Comparison of ENCODE assay signal across 10 mouse cellular contexts in the genomic region with DNA sequence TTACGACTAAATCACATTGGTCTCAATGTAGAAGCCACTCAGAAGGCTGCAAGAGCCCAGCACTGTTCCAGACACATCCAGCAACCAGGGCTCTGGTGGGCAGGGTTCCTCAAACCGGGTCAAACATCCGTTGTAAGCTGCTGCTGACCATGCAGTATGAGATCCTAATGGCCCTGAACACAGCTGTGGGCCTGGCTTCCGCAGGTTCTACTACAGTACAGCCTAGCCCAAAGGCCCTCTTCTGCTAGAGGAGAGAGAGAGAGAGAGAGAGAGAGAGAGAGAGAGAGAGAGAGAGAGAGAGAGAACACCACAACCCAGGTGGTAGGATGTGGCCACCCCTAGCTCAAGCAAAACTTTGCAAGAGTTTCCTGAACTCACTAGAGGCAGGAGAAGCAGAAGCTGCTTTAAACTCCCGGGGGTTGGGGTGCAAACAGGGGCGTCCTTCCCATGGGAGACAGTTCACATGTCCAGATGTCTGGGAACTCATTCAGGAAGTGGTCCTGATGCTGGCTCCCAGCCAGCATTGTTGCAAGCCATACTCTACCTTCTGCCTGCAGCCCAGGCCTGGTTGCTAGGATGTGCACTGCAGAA. TPM values are rescaled to one million over a fixed set of nuclear protein-coding genes. Genes with fewer than 3 reads are reported as not detected.
DNase-seq lines count a peak whose midpoint lies in the region; ATAC-seq lines count a peak whose summit lies in the region.
"Had no signal": no experiment of that assay in that cellular context is flagged by ENCODE, and none has a peak within 500 bp of the region (broad histone marks: within the 10 kb centered on the region; RNA-seq: fewer than 3 reads in every experiment).

No protein-coding gene starts in this region.

- no peak overlapping the region for H3K4me3 ChIP-seq in heart, embryonic 11.5 days (ENCODE audit: low read depth, low read length)
- H3K4me3 ChIP-seq: hindbrain, embryonic 15.5 days had no signal

- H3K27ac ChIP-seq in heart, embryonic 11.5 days (ENCODE audit: low read depth, low read length), result no peak overlapping the region
- H3K27ac ChIP-seq: hindbrain, embryonic 15.5 days had no signal

- H3K4me1 ChIP-seq in heart, embryonic 11.5 days (ENCODE audit: control insufficient read depth, insufficient read depth, low read length), result peaks cover 4% of the 10 kb centered on the region; the same call in 1 of the 2 replicates
- H3K4me1 ChIP-seq: hindbrain, embryonic 15.5 days had no signal

- H3K36me3 ChIP-seq in heart, embryonic 11.5 days (ENCODE audit: control insufficient read depth, insufficient read depth, low read length), result no peaks in the 10 kb centered on the region
- H3K36me3 ChIP-seq: hindbrain, embryonic 15.5 days had no signal

- no peak overlapping the region for H3K9ac ChIP-seq in heart, embryonic 11.5 days (ENCODE audit: low read depth, low read length)
- H3K9ac ChIP-seq: hindbrain, embryonic 15.5 days had no signal

- DNase-seq in heart, adult 18-20 months, result peak; percentile 25 to 67
- DNase-seq in spleen, postnatal 36 days (ENCODE audit: low spot score in 2 of 2), result peak; percentile 57 to 70
- DNase-seq in spleen, adult 12 weeks (ENCODE audit: low spot score), result no peak
- DNase-seq in lung, postnatal 4 days, result peak; percentile 20 to 52
- no peak for DNase-seq in cerebellum, postnatal 25 days
- no peak for DNase-seq in urinary bladder, postnatal 25 days (ENCODE audit: low spot score)
- no peak for DNase-seq in adrenal gland, postnatal 10 days
- DNase-seq: cerebellum, adult 11-12 months had no signal

- no peaks in the 10 kb centered on the region for H3K27me3 ChIP-seq in heart, embryonic 11.5 days (ENCODE audit: control insufficient read depth, insufficient read depth, low read length)
- H3K27me3 ChIP-seq: hindbrain, embryonic 15.5 days had no signal

- 50% methylated on average over 6 of the region's 6 CpGs for WGBS in heart, embryonic 11.5 days (ENCODE audit: insufficient replicate concordance)

- no peak overlapping the region for H3K4me2 ChIP-seq in heart, embryonic 11.5 days
- H3K4me2 ChIP-seq: hindbrain, embryonic 15.5 days had no signal

- ATAC-seq in heart, embryonic 11.5 days (replicated peaks; ENCODE audit: insufficient number of reproducible peaks, low FRiP score, low TSS enrichment), result no peak

- H3K9me3 ChIP-seq in heart, embryonic 11.5 days (replicated peaks; ENCODE audit: control insufficient read depth, low read length), result no peaks in the 10 kb centered on the region
- H3K9me3 ChIP-seq: hindbrain, embryonic 15.5 days had no signal

RNA-seq across cellular contexts. Expression of gene Dgkd, which starts 23.4 kb away (rescaled TPM):
- 10 to 100 TPM; 35.1 to 46.8 TPM for total RNA-seq in heart, adult 18-20 months (2021)
- 22.2 and 24.2 TPM in 2 replicates for polyA plus RNA-seq in heart, embryonic 11.5 days (2014; fragmentation: Nextera tagmentation; extraction: Ambion mirVana)
- 100 to 1,000 TPM; 107 to 118 TPM for total RNA-seq in adrenal gland, postnatal 10 days (2021)

RNA-seq across cellular contexts. Expression of gene Sag, which starts 26.2 kb away (rescaled TPM):
- under 1 TPM; 0.15 to 0.33 TPM for total RNA-seq in heart, adult 18-20 months (2021)
- polyA plus RNA-seq in heart, embryonic 11.5 days (2014; fragmentation: Nextera tagmentation; extraction: Ambion mirVana), result 1.2 and 1.5 TPM in 2 replicates
- total RNA-seq in adrenal gland, postnatal 10 days (2021), result 1 to 10 TPM; 1.5 to 2.0 TPM

Comparison
In these comparisons a context has a peak if more than half of its experiments do, and no peak if none do; other contexts are left out.
1. DNase-seq: peak in heart, adult 18-20 months (2 of 2), spleen, postnatal 36 days (2 of 2) and lung, postnatal 4 days (2 of 2); none in spleen, adult 12 weeks (single experiment), cerebellum, postnatal 25 days (0 of 2), urinary bladder, postnatal 25 days (single experiment) and adrenal gland, postnatal 10 days (single experiment).